Mouse (Mus musculus): ENCODE data around the gene Hist1h2ab. TPM values are rescaled to one million over a fixed set of nuclear protein-coding genes. Genes with fewer than 3 reads are reported as not detected.
A peak's percentile ranks its signal among the peaks of the same experiment; 100 is the strongest.
"Not testable (repeated sequence)": the region's sequence is repeated elsewhere in the genome, so short reads cannot be mapped to it uniquely, and the experiment has no call there.

The Hist1h2ab gene
- polyA plus RNA-seq, 1 experiment from 2014 or later = 73.2 TPM

- not testable (repeated sequence) for ATAC-seq (ENCODE audit: low FRiP score); H3K27ac ChIP-seq; H3K4me1 ChIP-seq; H3K36me3 ChIP-seq (replicated peaks); H3K4me2 ChIP-seq; H3K9ac ChIP-seq; H3K4me3 ChIP-seq (replicated peaks); H3K27me3 ChIP-seq; H3K9me3 ChIP-seq
- 17% methylated on average over 2 of the region's 2 CpGs for WGBS
Measured at GRCm38 (mm10) chr13:23717593-23718245, 33.2 kb upstream of the Hist1h2ab start.

GRCm38 (mm10) chr13:23724239-23724638 lies 26.7 kb upstream of the Hist1h2ab start:
- no peak overlapping the region for H3K4me3 ChIP-seq (replicated peaks)
- H3K36me3 ChIP-seq (replicated peaks) = no peaks in the 10 kb centered on the region
- 91% methylated on average over 4 of the region's 4 CpGs for WGBS
- no peaks in the 10 kb centered on the region for H3K4me1 ChIP-seq
- H3K9me3 ChIP-seq = no peaks in the 10 kb centered on the region
- H3K9ac ChIP-seq = no peak overlapping the region
- no peak overlapping the region for H3K4me2 ChIP-seq
- H3K27me3 ChIP-seq = no peaks in the 10 kb centered on the region
- ATAC-seq (ENCODE audit: low FRiP score) = no peak
- H3K27ac ChIP-seq = no peak overlapping the region

- no peaks in the 10 kb centered on the region for H3K9me3 ChIP-seq
- no peaks in the 10 kb centered on the region for H3K4me1 ChIP-seq
- no peaks in the 10 kb centered on the region for H3K27me3 ChIP-seq
- H3K4me3 ChIP-seq (replicated peaks) = no peak overlapping the region
- no peaks in the 10 kb centered on the region for H3K36me3 ChIP-seq (replicated peaks)
- no peak for ATAC-seq (ENCODE audit: low FRiP score)
- H3K27ac ChIP-seq = no peak overlapping the region
- H3K4me2 ChIP-seq = no peak overlapping the region
- no peak overlapping the region for H3K9ac ChIP-seq
- no CpG with 5 or more reads among the region's 1 CpGs for WGBS
Measured at GRCm38 (mm10) chr13:23725213-23725612, 25.7 kb upstream of the Hist1h2ab start.

GRCm38 (mm10) chr13:23728472-23729191 lies 22.3 kb upstream of the Hist1h2ab start:
- H3K27ac ChIP-seq = no peak overlapping the region
- H3K4me2 ChIP-seq = no peak overlapping the region
- WGBS = 91% methylated on average over 18 of the region's 18 CpGs
- no peaks in the 10 kb centered on the region for H3K27me3 ChIP-seq
- no peak overlapping the region for H3K4me3 ChIP-seq (replicated peaks)
- H3K9ac ChIP-seq = no peak overlapping the region
- H3K4me1 ChIP-seq = no peaks in the 10 kb centered on the region
- H3K36me3 ChIP-seq (replicated peaks) = no peaks in the 10 kb centered on the region
- H3K9me3 ChIP-seq = no peaks in the 10 kb centered on the region
- no peak for ATAC-seq (ENCODE audit: low FRiP score)

- H3K9ac ChIP-seq = no peak overlapping the region
- H3K27ac ChIP-seq = no peak overlapping the region
- WGBS = 95% methylated on average over 9 of the region's 9 CpGs
- no peaks in the 10 kb centered on the region for H3K4me1 ChIP-seq
- no peak for ATAC-seq (ENCODE audit: low FRiP score)
- no peak overlapping the region for H3K4me3 ChIP-seq (replicated peaks)
- no peaks in the 10 kb centered on the region for H3K27me3 ChIP-seq
- no peak overlapping the region for H3K4me2 ChIP-seq
- H3K36me3 ChIP-seq (replicated peaks) = no peaks in the 10 kb centered on the region
- no peaks in the 10 kb centered on the region for H3K9me3 ChIP-seq
Measured at GRCm38 (mm10) chr13:23729192-23729525, 21.8 kb upstream of the Hist1h2ab start.

- ATAC-seq (ENCODE audit: low FRiP score) = no peak
- H3K27me3 ChIP-seq = no peaks in the 10 kb centered on the region
- no peak overlapping the region for H3K9ac ChIP-seq
- H3K27ac ChIP-seq = no peak overlapping the region
- H3K9me3 ChIP-seq = no peaks in the 10 kb centered on the region
- H3K36me3 ChIP-seq (replicated peaks) = no peaks in the 10 kb centered on the region
- H3K4me3 ChIP-seq (replicated peaks) = no peak overlapping the region
- H3K4me1 ChIP-seq = no peaks in the 10 kb centered on the region
- WGBS = 94% methylated on average over 5 of the region's 5 CpGs
- H3K4me2 ChIP-seq = no peak overlapping the region
Measured at GRCm38 (mm10) chr13:23729706-23730105, 21.2 kb upstream of the Hist1h2ab start.

- Histone ChIP-seq H3K9ac (no peak overlapping the region), H3K4me2 (no peak overlapping the region), H3K4me1 (no peaks in the 10 kb centered on the region), H3K4me3 (replicated peaks) (no peak overlapping the region), H3K27me3 (no peaks in the 10 kb centered on the region), H3K9me3 (no peaks in the 10 kb centered on the region), H3K36me3 (replicated peaks) (no peaks in the 10 kb centered on the region), H3K27ac (no peak overlapping the region)
- no peak for ATAC-seq (ENCODE audit: low FRiP score)
- WGBS = 64% methylated on average over 8 of the region's 8 CpGs
Measured at GRCm38 (mm10) chr13:23730479-23730878, 20.4 kb upstream of the Hist1h2ab start.

- no peak for ATAC-seq (ENCODE audit: low FRiP score)
- WGBS = 23% methylated on average over 8 of the region's 8 CpGs
Measured at GRCm38 (mm10) chr13:23732156-23732804, 18.6 kb upstream of the Hist1h2ab start.

GRCm38 (mm10) chr13:23737091-23737490 lies 13.8 kb upstream of the Hist1h2ab start:
- no peak for ATAC-seq (ENCODE audit: low FRiP score)
- H3K9me3 ChIP-seq = no peaks in the 10 kb centered on the region
- H3K9ac ChIP-seq = no peak overlapping the region
- no peaks in the 10 kb centered on the region for H3K27me3 ChIP-seq
- WGBS = 78% methylated on average over 5 of the region's 5 CpGs
- no peak overlapping the region for H3K4me2 ChIP-seq
- H3K4me3 ChIP-seq (replicated peaks) = no peak overlapping the region
- H3K36me3 ChIP-seq (replicated peaks) = no peaks in the 10 kb centered on the region
- no peak overlapping the region for H3K27ac ChIP-seq
- peaks cover 22% of the 10 kb centered on the region for H3K4me1 ChIP-seq

More at GRCm38 (mm10) chr13:23732156-23732804, 18.6 kb upstream of the Hist1h2ab start:
- no peaks in the 10 kb centered on the region for H3K36me3 ChIP-seq (replicated peaks)
- no peak overlapping the region for H3K4me3 ChIP-seq (replicated peaks)
- no peaks in the 10 kb centered on the region for H3K27me3 ChIP-seq
- no peak overlapping the region for H3K27ac ChIP-seq
- no peak overlapping the region for H3K9ac ChIP-seq
- H3K9me3 ChIP-seq = no peaks in the 10 kb centered on the region
- H3K4me1 ChIP-seq = no peaks in the 10 kb centered on the region
- H3K4me2 ChIP-seq = no peak overlapping the region

GRCm38 (mm10) chr13:23738041-23738440 lies 12.9 kb upstream of the Hist1h2ab start:
- ATAC-seq (ENCODE audit: low FRiP score) = no peak
- Histone ChIP-seq H3K4me1 (peaks cover 22% of the 10 kb centered on the region), H3K4me2 (peak overlapping the region; percentile 95), H3K27ac (peak overlapping the region; percentile 99), H3K27me3 (no peaks in the 10 kb centered on the region), H3K36me3 (replicated peaks) (no peaks in the 10 kb centered on the region), H3K9me3 (no peaks in the 10 kb centered on the region), H3K4me3 (replicated peaks) (peak overlapping the region; percentile 58; the same call in 1 of the 2 replicates), H3K9ac (peak overlapping the region; percentile 36; the same call in 1 of the 2 replicates)
- WGBS = 20% methylated on average over 4 of the region's 4 CpGs

GRCm38 (mm10) chr13:23738677-23739068 lies 12.3 kb upstream of the Hist1h2ab start, which contains the start of gene Hist1h1c:
Gene Hist1h1c, plus strand, starts transcription at chr13:23738808.
- peak within 1 kb of the TSS; percentile 58 for H3K4me3 ChIP-seq (replicated peaks)
- H3K4me1 ChIP-seq = peaks cover 22% of the 10 kb centered on the region
- no peaks in the 10 kb centered on the region for H3K27me3 ChIP-seq
- H3K27ac ChIP-seq = peak within 1 kb of the TSS; percentile 99
- under 1% methylated on average over 38 of the region's 38 CpGs for WGBS
- ATAC-seq (ENCODE audit: low FRiP score) = peak; percentile 97
- peak within 1 kb of the TSS; percentile 95 for H3K4me2 ChIP-seq
- peak within 1 kb of the TSS; percentile 90 for H3K9ac ChIP-seq
- H3K9me3 ChIP-seq = no peaks in the 10 kb centered on the region
- H3K36me3 ChIP-seq (replicated peaks) = no peaks in the 10 kb centered on the region

- Histone ChIP-seq H3K4me3 (replicated peaks) (peak overlapping the region; percentile 58), H3K4me1 (peaks cover 26% of the 10 kb centered on the region), H3K27me3 (no peaks in the 10 kb centered on the region), H3K36me3 (replicated peaks) (no peaks in the 10 kb centered on the region), H3K9ac (peak overlapping the region; percentile 90), H3K27ac (peak overlapping the region; percentile 99), H3K4me2 (peak overlapping the region; percentile 95), H3K9me3 (no peaks in the 10 kb centered on the region)
- WGBS = under 1% methylated on average over 38 of the region's 39 CpGs
- peak; percentile 84 for ATAC-seq (ENCODE audit: low FRiP score)
Measured at GRCm38 (mm10) chr13:23739069-23739921, 11.6 kb upstream of the Hist1h2ab start.
